Mouse (Mus musculus): ENCODE measurements around the gene Wscd2. TPM values are rescaled to one million over a fixed set of nuclear protein-coding genes. Genes with fewer than 3 reads are reported as not detected.

Gene Wscd2
- total RNA-seq, 2 experiments from 2014 or later: 0.44 to 0.72 TPM

DNA sequence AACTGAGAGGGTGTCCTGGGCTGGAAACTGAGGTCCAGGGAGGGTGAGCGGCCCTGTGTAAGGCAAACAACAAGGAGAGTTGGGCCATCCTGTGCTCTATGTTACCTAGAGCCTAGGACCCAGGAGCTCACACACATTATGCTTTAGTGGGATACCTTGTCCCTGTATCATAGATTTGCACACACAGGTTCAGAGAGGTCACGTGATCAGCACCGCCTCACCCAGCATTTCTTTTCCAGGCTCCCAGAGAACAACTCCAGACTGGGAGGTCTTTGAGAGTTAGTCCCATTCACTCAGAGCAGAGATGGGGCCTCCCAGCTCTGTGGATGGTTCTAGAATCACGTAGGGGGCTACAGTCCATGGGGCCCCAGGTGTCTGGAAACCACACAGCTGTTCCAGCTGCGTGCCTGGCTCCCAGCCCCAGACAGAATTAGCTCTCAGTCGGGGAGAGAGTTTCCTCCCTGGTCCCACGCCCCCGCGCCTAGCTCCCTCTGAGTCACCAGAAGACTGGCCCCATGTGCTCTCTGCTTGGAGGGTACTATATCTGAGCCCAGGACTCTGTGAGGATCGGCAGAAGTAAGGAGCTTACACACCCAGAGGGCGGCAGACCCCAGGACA, 137.8 kb downstream of the Wscd2 start:
- intact Hi-C loops (cut with DNase I; ENCODE audit: low total_unique reads): no loop called here
- peak; percentile 76 for DNase-seq

DNA sequence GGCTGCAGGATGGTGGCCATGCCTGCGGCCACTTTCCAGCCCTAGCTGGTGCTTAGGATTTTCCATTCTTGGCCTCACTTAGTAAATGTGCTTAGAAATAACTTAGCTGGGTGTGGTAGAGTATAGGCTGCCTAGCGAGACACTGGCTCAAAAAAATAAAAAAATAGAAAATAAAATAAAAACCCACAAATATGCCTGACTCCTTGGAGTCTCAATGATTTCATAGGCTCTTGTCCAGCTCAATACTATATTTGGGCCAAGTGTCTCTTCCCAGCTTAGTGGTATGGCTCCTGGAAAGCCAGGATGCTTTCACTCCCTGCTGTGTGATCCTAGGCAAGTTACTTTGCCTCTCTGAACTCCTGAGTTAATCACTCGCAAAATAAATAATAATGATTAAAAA, 139.1 kb downstream of the Wscd2 start:
- DNase-seq: no peak
- intact Hi-C loops (cut with DNase I; ENCODE audit: low total_unique reads): no loop called here

DNA sequence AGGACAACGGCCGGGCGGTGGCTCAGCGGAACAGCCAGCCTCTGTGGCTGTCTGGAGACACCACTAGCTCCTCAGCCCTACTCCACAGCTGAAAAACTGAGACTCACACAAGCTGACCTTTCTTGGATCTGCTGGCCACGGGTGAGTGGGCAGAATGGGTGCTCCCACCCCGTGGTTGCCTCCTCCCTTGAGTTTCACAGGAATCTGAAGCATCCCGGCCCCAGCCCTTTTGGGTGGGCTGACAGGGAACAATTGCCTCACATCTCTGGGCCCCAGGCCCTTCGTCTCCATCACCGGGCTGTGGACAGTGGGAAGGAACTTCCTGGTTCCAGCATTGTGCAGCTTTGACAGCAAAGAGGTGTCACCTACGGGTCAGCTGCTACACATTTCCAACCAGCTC, 140.0 kb downstream of the Wscd2 start:
- DNase-seq: no peak
- intact Hi-C loops (cut with DNase I; ENCODE audit: low total_unique reads): no loop called here

- no peak for DNase-seq
- intact Hi-C loops (cut with DNase I; ENCODE audit: low total_unique reads): no loop called here
Observed at GRCm38 (mm10) chr5:113633037-113633714, 143.0 kb downstream of the Wscd2 start.

DNA sequence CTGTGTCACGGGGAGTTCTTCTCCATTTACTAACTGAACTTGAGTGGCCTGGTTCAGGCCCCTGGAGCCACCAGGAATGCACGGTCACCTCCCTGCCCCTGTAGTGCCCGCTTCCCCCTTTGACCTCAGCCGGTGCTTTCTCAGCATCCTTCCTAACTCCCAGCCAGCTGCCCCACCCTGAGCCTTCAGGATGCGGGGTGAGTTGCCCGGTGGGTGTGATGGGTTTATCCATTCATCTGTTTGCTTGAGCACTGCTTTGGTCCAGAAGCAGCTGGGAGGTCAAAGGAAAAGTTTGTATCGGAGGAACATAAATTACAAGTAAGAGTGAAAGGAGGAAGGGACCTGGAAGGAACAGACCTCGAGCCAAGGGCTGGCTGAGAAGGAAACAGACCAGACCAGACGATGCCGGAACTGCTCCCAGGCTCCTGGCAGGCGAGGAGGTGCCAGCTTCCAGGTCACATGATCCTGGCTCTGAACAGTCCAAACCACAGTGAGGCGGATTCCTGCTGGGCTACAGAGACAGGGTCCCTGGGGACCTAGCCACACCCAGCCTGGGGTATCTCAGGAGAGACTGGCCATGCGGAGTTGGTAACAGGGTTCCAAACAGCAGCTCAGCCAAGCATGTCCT, 144.0 kb downstream of the Wscd2 start:
- intact Hi-C loops (cut with DNase I; ENCODE audit: low total_unique reads): no loop called here
- DNase-seq: peak; percentile 64

DNA sequence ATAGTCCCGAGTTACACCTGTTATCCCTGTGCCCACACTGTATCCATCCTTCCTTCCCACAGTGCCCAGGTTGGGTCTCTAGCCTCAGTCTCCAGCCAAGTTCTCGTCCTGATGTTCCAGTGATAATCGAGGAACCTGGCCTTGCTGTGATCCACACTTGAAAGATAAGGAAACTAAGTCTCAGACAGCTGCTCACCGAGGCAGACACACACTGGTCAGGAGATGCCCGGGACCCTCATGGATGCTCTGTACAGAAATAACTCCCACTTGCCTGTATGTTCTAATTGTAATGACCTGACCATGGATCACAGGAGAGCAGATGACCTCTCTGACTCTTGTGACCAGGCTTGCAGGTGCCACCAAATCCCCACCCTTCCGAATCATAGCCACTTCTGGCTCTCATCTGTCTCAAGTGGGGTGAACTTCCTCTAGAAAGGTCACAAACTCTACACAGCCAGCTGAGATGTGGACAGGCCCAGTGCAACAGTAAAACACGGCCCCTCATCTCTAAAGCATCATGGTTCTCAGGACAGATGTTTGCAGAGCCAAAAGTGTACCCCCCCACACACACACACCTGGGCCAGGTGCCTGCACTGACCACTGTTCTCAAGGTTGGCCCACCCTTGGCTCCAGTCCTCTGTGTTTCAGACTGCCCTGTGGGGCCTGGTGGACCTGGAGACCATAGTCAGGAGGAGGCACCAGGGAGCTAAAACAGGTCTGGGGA, 144.9 kb downstream of the Wscd2 start:
- intact Hi-C loops (cut with DNase I; ENCODE audit: low total_unique reads): no loop called here
- no peak for DNase-seq

DNA sequence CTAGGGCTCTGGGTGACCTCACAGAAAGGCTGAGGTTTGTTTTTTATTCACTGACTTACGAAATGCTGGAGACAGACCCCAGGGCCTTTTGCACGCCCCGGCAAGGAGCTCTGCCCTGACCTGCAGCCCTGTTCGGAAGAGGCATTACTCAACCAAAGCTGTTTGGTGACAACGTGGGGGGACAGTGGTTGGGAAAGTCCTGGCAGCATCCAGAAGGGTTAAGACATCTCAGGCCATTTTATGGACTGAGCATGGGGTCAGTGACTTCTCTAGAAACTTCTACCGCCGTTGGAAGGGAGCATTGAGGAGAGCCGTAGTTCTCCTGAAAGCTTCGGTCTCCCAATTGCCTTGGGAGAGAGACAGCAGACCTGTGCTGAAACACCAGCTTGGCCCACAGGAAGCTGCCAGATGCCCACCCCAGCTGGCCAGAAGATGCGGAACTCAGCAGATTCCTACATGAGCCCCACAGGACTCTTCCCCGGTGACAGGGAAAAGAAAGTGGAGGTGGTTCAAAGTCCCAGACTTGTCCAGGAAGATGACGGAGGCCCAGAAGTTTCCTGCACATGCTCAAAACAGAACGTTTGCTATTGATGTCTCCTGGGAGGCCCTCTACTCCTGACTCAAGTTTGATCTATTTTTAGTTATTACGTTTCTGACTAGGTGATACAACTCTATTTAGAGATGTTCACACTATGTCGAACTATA, 145.9 kb downstream of the Wscd2 start:
- intact Hi-C loops (cut with DNase I; ENCODE audit: low total_unique reads): no loop called here
- no peak for DNase-seq

DNA sequence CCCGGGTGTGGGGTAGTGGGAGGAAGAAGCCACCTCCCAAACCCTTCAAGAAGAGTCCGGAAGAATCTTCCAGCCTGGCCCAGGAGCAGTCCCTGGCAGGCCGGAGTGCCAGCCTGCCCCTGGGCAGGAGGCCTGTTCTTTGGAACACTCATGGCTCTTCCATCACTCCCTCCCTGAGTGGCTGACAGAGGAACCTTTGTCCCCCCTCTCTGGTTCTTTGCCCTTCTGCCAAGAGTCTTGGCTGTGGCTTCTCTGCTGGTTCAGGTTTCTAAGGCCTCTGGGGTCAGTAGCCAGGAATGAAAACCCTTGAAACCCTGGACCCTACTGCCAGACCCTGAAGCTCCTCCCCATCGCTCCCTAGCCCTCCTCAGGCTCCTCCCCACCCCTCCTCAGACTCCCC, 147.5 kb downstream of the Wscd2 start:
- intact Hi-C loops (cut with DNase I; ENCODE audit: low total_unique reads): no loop called here

DNA sequence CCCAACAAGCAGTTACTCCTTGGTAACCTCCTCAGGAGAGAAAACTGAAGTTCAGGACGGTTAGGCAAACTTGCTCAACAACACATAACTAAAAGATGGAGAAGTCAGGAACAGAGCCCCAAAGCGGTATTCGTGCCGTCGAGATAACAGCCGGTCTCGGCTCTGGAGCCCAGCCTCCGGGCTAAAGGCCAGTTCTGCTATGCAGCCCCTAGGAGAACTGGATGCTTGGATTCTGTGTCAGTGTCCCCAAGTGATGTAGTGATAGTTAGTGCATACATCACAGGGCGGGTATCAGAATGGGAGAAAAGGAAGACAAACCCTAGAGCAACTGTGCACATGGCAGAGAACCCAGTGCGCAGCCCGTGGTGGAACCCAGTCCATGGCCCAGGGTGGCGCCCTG, 147.9 kb downstream of the Wscd2 start:
- intact Hi-C loops (cut with DNase I; ENCODE audit: low total_unique reads): no loop called here

More for the DNA sequence above, 147.5 kb downstream of the Wscd2 start:
- peak; percentile 42 for DNase-seq

DNA sequence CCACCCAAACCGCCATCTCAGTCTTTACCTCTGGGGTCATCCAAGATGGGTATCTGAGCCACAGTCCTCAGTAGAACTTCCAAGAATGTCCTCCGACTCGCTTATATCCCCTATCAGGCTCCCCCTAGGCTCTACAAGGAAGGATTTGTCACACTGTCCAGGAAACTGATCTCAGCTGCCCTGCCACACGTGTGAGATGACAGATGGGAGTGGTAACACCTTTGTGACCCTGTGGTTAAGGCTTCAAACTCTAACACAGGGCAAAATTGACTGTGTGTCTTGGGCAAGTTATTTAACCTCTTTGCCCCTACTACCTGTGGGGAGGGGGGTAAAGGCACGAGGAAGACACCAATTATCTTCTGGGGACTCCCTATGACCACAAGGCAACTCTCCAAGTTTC, 149.0 kb downstream of the Wscd2 start:
- DNase-seq: no peak
- intact Hi-C loops (cut with DNase I; ENCODE audit: low total_unique reads): no loop called here

More for the DNA sequence above, 147.9 kb downstream of the Wscd2 start:
- no peak for DNase-seq

Other genes starting within 250 kb of the Wscd2 start
- under 1 TPM; 0.62 to 0.70 TPM for gene Sgsm1, start 179.5 kb upstream of the Wscd2 start, total RNA-seq (2021)
- gene Aym1, start 133.0 kb upstream of the Wscd2 start, total RNA-seq (2021): not detected
- gene Cmklr1, start 160.1 kb downstream of the Wscd2 start, total RNA-seq (2021): 10 to 100 TPM; 14.6 to 14.8 TPM
- gene 1700069L16Rik, start 234.4 kb downstream of the Wscd2 start, total RNA-seq (2021): not detected
- 1 to 10 TPM; 4.9 TPM for gene Ficd, start 245.5 kb downstream of the Wscd2 start, total RNA-seq (2021)